Mouse (Mus musculus): Measurements from ENCODE around the gene Krtap1-3. TPM values are rescaled to one million over a fixed set of nuclear protein-coding genes. Genes with fewer than 3 reads are reported as not detected.

The Krtap1-3 gene
- polyA plus RNA-seq, 1 experiment = not detected

DNA sequence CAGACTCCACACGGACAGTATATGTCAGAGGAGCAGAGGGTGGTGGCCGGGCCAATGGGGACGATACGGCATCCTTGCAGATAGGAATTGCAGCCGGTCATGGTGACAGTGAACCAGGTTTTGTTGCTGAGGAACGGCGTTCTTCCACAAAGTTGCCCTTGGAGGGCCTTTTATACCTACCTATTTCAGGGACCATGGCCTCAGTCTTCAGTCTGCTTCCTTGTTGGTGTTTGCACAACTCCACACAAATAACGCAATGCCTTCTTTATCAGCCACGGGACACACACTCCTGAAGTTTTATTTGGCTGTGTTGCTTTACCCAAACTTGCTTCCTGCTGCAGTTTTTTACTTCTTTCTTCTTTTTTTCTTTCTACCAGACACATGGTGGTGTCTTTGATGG lies 31.8 kb downstream of the Krtap1-3 start, which contains the start of gene Gm11939:
Gene Gm11939 (minus strand): TSS at position 101 of the 400 bp plus-strand sequence.
- 91% methylated on average over 9 of the region's 9 CpGs for whole genome bisulfite sequencing
- Histone ChIP-seq H3K27ac (ENCODE audit: insufficient read depth, low read depth, low read length) (no peak within 1 kb of the TSS), H3K36me3 (ENCODE audit: control insufficient read depth, insufficient read depth, low read length) (no peaks in the 10 kb centered on the region), H3K4me3 (ENCODE audit: insufficient read depth, low read depth, low read length) (no peak within 1 kb of the TSS), H3K27me3 (replicated peaks; ENCODE audit: control insufficient read depth, insufficient read depth, low read length) (no peaks in the 10 kb centered on the region; the same call in 1 of the 2 replicates), H3K4me1 (ENCODE audit: control insufficient read depth, insufficient read depth, low read length) (no peaks in the 10 kb centered on the region)
- TF ChIP-seq POLR2A (IDR thresholded peaks at IDR 0.05; ENCODE audit: low read depth, low read length) (no peak), CTCF (conservative IDR thresholded peaks at IDR 0.05; ENCODE audit: insufficient read depth, insufficient read length, low read depth, low read length) (no peak)
- DNase-seq = no peak

DNA sequence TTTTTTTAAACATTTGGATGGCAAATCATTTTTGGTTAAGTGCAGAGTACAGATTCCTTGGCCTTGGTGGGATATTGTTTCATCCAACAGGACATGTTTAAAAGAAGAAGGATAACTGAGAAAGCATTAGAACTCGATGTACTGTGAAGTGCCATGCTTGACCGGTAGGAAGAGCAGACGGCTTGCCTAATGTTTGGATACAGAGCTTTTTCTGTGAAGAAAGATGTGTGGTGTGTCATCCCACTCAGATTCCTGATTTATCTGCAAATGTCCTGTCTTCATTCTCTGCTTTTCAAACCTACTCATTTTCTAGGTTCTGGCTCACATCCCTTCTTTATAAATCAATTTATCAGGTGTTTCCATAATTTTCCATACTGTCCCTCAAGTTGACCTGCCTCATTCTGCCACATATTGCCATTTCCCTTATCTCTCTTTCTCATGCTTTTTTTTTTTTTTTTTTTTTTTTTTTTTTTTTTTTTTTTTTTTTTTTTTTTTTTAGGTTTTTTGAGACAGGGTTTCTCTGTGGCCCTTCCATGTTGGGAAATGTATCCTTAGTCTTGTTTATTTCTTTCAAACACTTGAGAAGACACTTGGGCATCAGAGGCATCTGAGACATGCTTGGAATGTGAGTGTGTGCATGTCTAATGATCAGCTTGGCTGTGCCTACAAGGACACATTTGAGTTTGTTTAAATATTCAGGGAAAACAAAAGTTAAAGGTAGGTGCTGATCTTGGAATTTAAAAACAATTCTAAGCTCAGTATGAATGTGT lies 33.0 kb downstream of the Krtap1-3 start:
- Histone ChIP-seq H3K4me3 (ENCODE audit: insufficient read depth, low read depth, low read length) (no peak overlapping the region), H3K36me3 (ENCODE audit: control insufficient read depth, insufficient read depth, low read length) (no peaks in the 10 kb centered on the region), H3K27me3 (replicated peaks; ENCODE audit: control insufficient read depth, insufficient read depth, low read length) (no peaks in the 10 kb centered on the region), H3K27ac (ENCODE audit: insufficient read depth, low read depth, low read length) (no peak overlapping the region), H3K4me1 (ENCODE audit: control insufficient read depth, insufficient read depth, low read length) (no peaks in the 10 kb centered on the region)
- DNase-seq = no peak
- 40% methylated on average over 3 of the region's 3 CpGs for WGBS
- no peak for TF ChIP-seq CTCF (conservative IDR thresholded peaks at IDR 0.05; ENCODE audit: insufficient read depth, insufficient read length, low read depth, low read length)
- TF ChIP-seq POLR2A (IDR thresholded peaks at IDR 0.05; ENCODE audit: low read depth, low read length) = no peak

DNA sequence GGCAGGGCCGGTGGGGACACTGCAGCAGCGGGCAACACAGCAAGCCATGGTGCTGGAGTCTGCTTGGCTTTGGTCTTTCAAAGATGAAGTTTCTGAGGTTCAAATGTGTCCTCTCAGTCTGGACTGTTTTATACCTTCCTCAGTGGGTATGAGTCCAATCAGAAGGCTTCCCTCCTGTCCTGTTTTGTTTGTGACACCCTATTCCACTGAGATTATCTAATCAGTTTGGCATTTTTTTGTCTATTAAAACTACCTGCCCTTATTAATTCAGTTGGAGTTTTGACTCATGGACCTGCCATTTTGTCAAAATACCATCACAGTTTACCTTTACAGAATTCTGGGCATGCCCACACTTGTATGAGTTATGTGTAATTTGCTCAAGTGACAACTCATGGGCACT lies 34.4 kb downstream of the Krtap1-3 start, which contains the start of gene Krtap3-2:
Gene Krtap3-2 (minus strand): TSS at position 101 of the 400 bp plus-strand sequence.
- DNase-seq = no peak

DNA sequence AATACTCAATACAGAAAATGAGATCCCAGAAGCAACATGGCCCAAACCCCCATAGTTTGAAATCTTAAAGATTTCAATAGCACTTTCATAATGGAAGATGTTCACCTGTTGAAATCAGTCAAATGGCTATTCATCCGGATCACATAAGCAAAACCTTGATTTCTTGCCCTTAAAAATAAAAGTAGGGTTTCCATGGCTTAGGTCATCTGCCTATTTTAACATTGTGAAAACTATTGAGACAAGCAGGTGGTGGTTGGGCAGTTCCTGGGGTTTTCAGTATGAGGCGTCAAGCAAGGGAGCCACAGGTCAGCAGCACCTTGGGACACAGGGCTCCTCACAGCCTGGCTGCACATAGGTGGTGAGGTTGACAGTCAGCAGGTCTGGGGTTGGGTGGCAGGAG lies 34.9 kb downstream of the Krtap1-3 start:
- WGBS = 95% methylated on average over 2 of the region's 2 CpGs
- no peak for TF ChIP-seq CTCF (conservative IDR thresholded peaks at IDR 0.05; ENCODE audit: insufficient read depth, insufficient read length, low read depth, low read length)
- no peak for TF ChIP-seq POLR2A (IDR thresholded peaks at IDR 0.05; ENCODE audit: low read depth, low read length)
- H3K36me3 ChIP-seq (ENCODE audit: control insufficient read depth, insufficient read depth, low read length) = no peaks in the 10 kb centered on the region
- DNase-seq = no peak
- no peak overlapping the region for H3K4me3 ChIP-seq (ENCODE audit: insufficient read depth, low read depth, low read length)
- no peaks in the 10 kb centered on the region for H3K4me1 ChIP-seq (ENCODE audit: control insufficient read depth, insufficient read depth, low read length)
- H3K27me3 ChIP-seq (replicated peaks; ENCODE audit: control insufficient read depth, insufficient read depth, low read length) = no peaks in the 10 kb centered on the region
- no peak overlapping the region for H3K27ac ChIP-seq (ENCODE audit: insufficient read depth, low read depth, low read length)

More for the DNA sequence above, 34.4 kb downstream of the Krtap1-3 start, which contains the start of gene Krtap3-2:
- no peaks in the 10 kb centered on the region for H3K4me1 ChIP-seq (ENCODE audit: control insufficient read depth, insufficient read depth, low read length)
- no peak for TF ChIP-seq POLR2A (IDR thresholded peaks at IDR 0.05; ENCODE audit: low read depth, low read length)
- TF ChIP-seq CTCF (conservative IDR thresholded peaks at IDR 0.05; ENCODE audit: insufficient read depth, insufficient read length, low read depth, low read length) = no peak
- 92% methylated on average over 2 of the region's 2 CpGs for WGBS
- no peaks in the 10 kb centered on the region for H3K27me3 ChIP-seq (replicated peaks; ENCODE audit: control insufficient read depth, insufficient read depth, low read length)
- no peak within 1 kb of the TSS for H3K4me3 ChIP-seq (ENCODE audit: insufficient read depth, low read depth, low read length)
- H3K27ac ChIP-seq (ENCODE audit: insufficient read depth, low read depth, low read length) = peak within 1 kb of the TSS; percentile 5; the same call in 1 of the 2 replicates
- no peaks in the 10 kb centered on the region for H3K36me3 ChIP-seq (ENCODE audit: control insufficient read depth, insufficient read depth, low read length)

DNA sequence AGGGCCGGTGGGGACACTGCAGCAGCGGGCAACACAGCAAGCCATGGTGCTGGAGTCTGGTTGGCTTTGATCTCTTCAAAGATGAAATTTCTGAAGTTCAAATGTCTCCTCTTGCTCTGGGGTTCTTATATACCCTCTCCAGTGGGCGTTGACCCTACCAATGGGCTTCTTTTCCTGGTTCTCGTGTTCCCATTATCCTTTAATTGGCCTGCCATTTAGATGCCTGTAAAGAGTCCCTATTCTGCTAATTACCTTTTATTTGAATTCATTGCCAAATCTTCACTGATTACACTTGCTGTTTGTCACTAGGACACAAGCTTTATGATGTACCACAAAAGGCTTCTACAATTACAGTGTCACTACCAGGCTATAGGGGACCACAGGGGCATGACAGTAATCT lies 40.4 kb downstream of the Krtap1-3 start, which contains the start of gene Krtap3-3:
Gene Krtap3-3 (minus strand): TSS at position 101 of the 400 bp plus-strand sequence.
- DNase-seq = no peak
- whole genome bisulfite sequencing = 57% methylated on average over 4 of the region's 4 CpGs
- TF ChIP-seq CTCF (conservative IDR thresholded peaks at IDR 0.05; ENCODE audit: insufficient read depth, insufficient read length, low read depth, low read length) (no peak), POLR2A (IDR thresholded peaks at IDR 0.05; ENCODE audit: low read depth, low read length) (no peak)

DNA sequence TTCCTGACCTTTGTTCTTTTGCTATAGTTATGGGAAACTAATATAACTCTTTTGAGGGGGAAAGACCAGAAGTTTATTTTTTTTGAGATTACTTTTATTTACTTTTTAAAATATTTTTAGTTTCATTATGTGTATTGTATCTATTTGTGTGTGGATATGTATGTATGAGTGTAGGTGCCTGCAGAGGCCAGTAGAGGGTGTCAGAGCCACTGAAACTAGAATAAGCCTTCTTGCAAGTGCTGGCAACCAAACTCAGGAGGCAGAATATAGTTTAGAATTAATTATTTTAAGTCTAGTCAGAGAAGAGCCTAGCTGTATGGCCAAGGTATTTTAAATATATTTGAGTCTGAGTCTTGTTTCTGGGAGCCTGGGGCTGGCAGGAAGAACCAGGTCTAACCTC lies 43.2 kb downstream of the Krtap1-3 start:
- Histone ChIP-seq H3K27ac (ENCODE audit: insufficient read depth, low read depth, low read length) (no peak overlapping the region), H3K36me3 (ENCODE audit: control insufficient read depth, insufficient read depth, low read length) (no peaks in the 10 kb centered on the region), H3K4me3 (ENCODE audit: insufficient read depth, low read depth, low read length) (no peak overlapping the region), H3K4me1 (ENCODE audit: control insufficient read depth, insufficient read depth, low read length) (no peaks in the 10 kb centered on the region), H3K27me3 (replicated peaks; ENCODE audit: control insufficient read depth, insufficient read depth, low read length) (no peaks in the 10 kb centered on the region; the same call in 1 of the 2 replicates)
- DNase-seq = no peak
- TF ChIP-seq POLR2A (IDR thresholded peaks at IDR 0.05; ENCODE audit: low read depth, low read length) = no peak
- no peak for TF ChIP-seq CTCF (conservative IDR thresholded peaks at IDR 0.05; ENCODE audit: insufficient read depth, insufficient read length, low read depth, low read length)

More for the DNA sequence above, 40.4 kb downstream of the Krtap1-3 start, which contains the start of gene Krtap3-3:
- H3K4me3 ChIP-seq (ENCODE audit: insufficient read depth, low read depth, low read length) = no peak within 1 kb of the TSS
- no peaks in the 10 kb centered on the region for H3K36me3 ChIP-seq (ENCODE audit: control insufficient read depth, insufficient read depth, low read length)
- no peak within 1 kb of the TSS for H3K27ac ChIP-seq (ENCODE audit: insufficient read depth, low read depth, low read length)
- no peaks in the 10 kb centered on the region for H3K27me3 ChIP-seq (replicated peaks; ENCODE audit: control insufficient read depth, insufficient read depth, low read length)
- H3K4me1 ChIP-seq (ENCODE audit: control insufficient read depth, insufficient read depth, low read length) = no peaks in the 10 kb centered on the region

Other genes with a start within 250 kb of the Krtap1-3 start
- not detected in 2 replicates for gene Krt27, start 240.2 kb downstream of the Krtap1-3 start, polyA plus RNA-seq (2012; rRNA removed)
- 0.05 TPM in 1 of 2 replicates, not detected in the other for gene Krt28, start 216.4 kb downstream of the Krtap1-3 start, polyA plus RNA-seq (2012; rRNA removed)
- 2.4 and 3.1 TPM in 2 replicates for gene Krt10, start 202.0 kb downstream of the Krtap1-3 start, polyA plus RNA-seq (2012; rRNA removed)
- not detected in 2 replicates for gene Krt12, start 169.1 kb downstream of the Krtap1-3 start, polyA plus RNA-seq (2012; rRNA removed)
- gene Krt20, start 153.2 kb downstream of the Krtap1-3 start, polyA plus RNA-seq (2012; rRNA removed) = 0.13 and 0.23 TPM in 2 replicates
- gene Krt23, start 98.2 kb downstream of the Krtap1-3 start, polyA plus RNA-seq (2012; rRNA removed) = 2.7 and 3.5 TPM in 2 replicates
- not detected in 2 replicates for gene Krt39, start 70.0 kb downstream of the Krtap1-3 start, polyA plus RNA-seq (2012; rRNA removed)
- gene Krt40, start 48.2 kb downstream of the Krtap1-3 start, polyA plus RNA-seq (2012; rRNA removed) = not detected in 2 replicates
- gene Krtap3-3, start 40.5 kb downstream of the Krtap1-3 start, polyA plus RNA-seq (2012; rRNA removed) = not detected in 2 replicates
- gene Krtap3-2, start 34.5 kb downstream of the Krtap1-3 start, polyA plus RNA-seq (2012; rRNA removed) = not detected in 2 replicates
- not detected in 2 replicates for gene Gm11939, start 31.9 kb downstream of the Krtap1-3 start, polyA plus RNA-seq (2012; rRNA removed)
- not detected in 2 replicates for gene Krtap3-1, start 24.7 kb downstream of the Krtap1-3 start, polyA plus RNA-seq (2012; rRNA removed)
- gene Krtap1-5, start 10.3 kb downstream of the Krtap1-3 start, polyA plus RNA-seq (2012; rRNA removed) = not detected in 2 replicates
- not detected in 2 replicates for gene Krtap1-4, start 7.7 kb downstream of the Krtap1-3 start, polyA plus RNA-seq (2012; rRNA removed)
- not detected in 2 replicates for gene Krtap9-3, start 6.8 kb upstream of the Krtap1-3 start, polyA plus RNA-seq (2012; rRNA removed)
- gene Gm11938, start 12.0 kb upstream of the Krtap1-3 start, polyA plus RNA-seq (2012; rRNA removed) = not detected in 2 replicates
- not detected in 2 replicates for gene Gm11937, start 18.9 kb upstream of the Krtap1-3 start, polyA plus RNA-seq (2012; rRNA removed)
- gene Krtap2-4, start 23.5 kb upstream of the Krtap1-3 start, polyA plus RNA-seq (2012; rRNA removed) = not detected in 2 replicates
- not detected in 2 replicates for gene Gm11562, start 29.1 kb upstream of the Krtap1-3 start, polyA plus RNA-seq (2012; rRNA removed)
- gene Krtap4-1, start 36.9 kb upstream of the Krtap1-3 start, polyA plus RNA-seq (2012; rRNA removed) = not detected in 2 replicates
- gene Krtap4-2, start 43.7 kb upstream of the Krtap1-3 start, polyA plus RNA-seq (2012; rRNA removed) = not detected in 2 replicates
- gene Krtap4-7, start 52.8 kb upstream of the Krtap1-3 start, polyA plus RNA-seq (2012; rRNA removed) = not detected in 2 replicates
- gene Gm11555, start 58.9 kb upstream of the Krtap1-3 start, polyA plus RNA-seq (2012; rRNA removed) = not detected in 2 replicates
- gene Gm11563, start 67.6 kb upstream of the Krtap1-3 start, polyA plus RNA-seq (2012; rRNA removed) = not detected in 2 replicates
- not detected in 2 replicates for gene Krtap4-6, start 74.6 kb upstream of the Krtap1-3 start, polyA plus RNA-seq (2012; rRNA removed)
- gene Gm14190, start 99.4 kb upstream of the Krtap1-3 start, polyA plus RNA-seq (2012; rRNA removed) = not detected in 2 replicates
- not detected in 2 replicates for gene Gm14180, start 143.0 kb upstream of the Krtap1-3 start, polyA plus RNA-seq (2012; rRNA removed)
- gene Gm11595, start 181.6 kb upstream of the Krtap1-3 start, polyA plus RNA-seq (2012; rRNA removed) = not detected in 2 replicates
- gene Krtap4-8, start 189.4 kb upstream of the Krtap1-3 start, polyA plus RNA-seq (2012; rRNA removed) = not detected in 2 replicates
- gene Krtap4-9, start 193.9 kb upstream of the Krtap1-3 start, polyA plus RNA-seq (2012; rRNA removed) = not detected in 2 replicates
- not detected in 2 replicates for gene Gm11596, start 202.1 kb upstream of the Krtap1-3 start, polyA plus RNA-seq (2012; rRNA removed)
- gene Gm11569, start 207.6 kb upstream of the Krtap1-3 start, polyA plus RNA-seq (2012; rRNA removed) = not detected in 2 replicates
- gene Gm11554, start 213.1 kb upstream of the Krtap1-3 start, polyA plus RNA-seq (2012; rRNA removed) = not detected in 2 replicates
- gene Krtap4-13, start 218.6 kb upstream of the Krtap1-3 start, polyA plus RNA-seq (2012; rRNA removed) = not detected in 2 replicates
- gene Gm11564, start 224.3 kb upstream of the Krtap1-3 start, polyA plus RNA-seq (2012; rRNA removed) = not detected in 2 replicates
- not detected in 2 replicates for gene 2300003K06Rik, start 246.7 kb upstream of the Krtap1-3 start, polyA plus RNA-seq (2012; rRNA removed)